Mouse (Mus musculus) olfactory bulb, adult 2 months (tissue): ENCODE measurements around the gene 4930535I16Rik. TPM values are rescaled to one million over a fixed set of nuclear protein-coding genes. Genes with fewer than 3 reads are reported as not detected.

Experiments used
- H3K27ac ChIP-seq: fragments of 200-500 bp; 2 replicates; pipeline ENCODE4 v1.5.1; 2012; ENCODE audit warnings: low read depth, low read length; ENCODE audit not compliant: insufficient read depth
- H3K4me1 ChIP-seq: fragments of 200-500 bp; 2 replicates; pipeline ENCODE4 v1.6.1; 2012; ENCODE audit warnings: low read length; ENCODE audit not compliant: control insufficient read depth, insufficient read depth
- H3K4me3 ChIP-seq: fragments of 200-500 bp; 2 replicates; pipeline ENCODE4 v1.5.1; 2012; ENCODE audit warnings: mild to moderate bottlenecking, low read depth, low read length, moderate library complexity; ENCODE audit not compliant: insufficient read depth
- CTCF ChIP-seq: fragments of 200-500 bp; IDR thresholded peaks from 2 replicates; pipeline ENCODE4 v1.5.1; 2012; ENCODE audit warnings: low read depth, mild to moderate bottlenecking, low read length, moderate library complexity; ENCODE audit not compliant: insufficient read depth
- POLR2A ChIP-seq: fragments of 200-500 bp; IDR thresholded peaks from 2 replicates; pipeline ENCODE4 v1.6.1; 2012; ENCODE audit warnings: mild to moderate bottlenecking, low read depth, low read length, moderate library complexity; ENCODE audit not compliant: insufficient read depth
- WGBS: fragments of 180-500 bp; shearing (Covaris S2); methylation state at CpG from one replicate; pipeline ENCODE4 v1.1.7; 2018; 5-methylcytosine and 5-hydroxymethylcytosine counted together
- polyA plus RNA-seq: library from polyadenylated mRNA; stranded (reverse); fragments of >200 nt; gene quantifications from 2 replicates; pipeline ENCODE4 v1.2.4, GENCODE M21; 2012; ENCODE audit warnings: low replicate concordance; ENCODE audit not compliant: missing spikeins, insufficient read depth, insufficient read length

4930535I16Rik gene
- polyA plus RNA-seq, 1 experiment: not detected

DNA sequence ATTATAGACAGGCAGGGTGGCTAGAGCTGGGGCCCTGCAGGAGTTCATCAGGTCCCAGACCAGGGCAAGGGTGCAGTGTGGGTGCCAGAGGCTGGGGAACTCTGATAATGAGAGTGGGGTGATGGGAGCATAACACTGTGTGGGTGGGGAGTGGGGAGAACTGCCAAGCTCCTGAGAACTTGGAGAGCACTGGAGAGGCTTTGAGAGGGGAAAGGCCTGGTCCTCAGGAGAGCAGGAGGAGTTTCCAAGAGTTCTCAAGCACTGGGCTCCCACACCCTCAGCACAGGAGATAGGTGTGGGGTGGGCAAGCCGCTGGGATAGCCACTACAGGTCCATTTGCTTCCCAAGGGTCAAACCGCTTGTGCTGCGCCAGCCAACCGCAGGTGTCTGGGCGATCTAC is 24.1 kb downstream of the 4930535I16Rik start:
- H3K4me3 ChIP-seq: no peak overlapping the region
- no peak overlapping the region for H3K27ac ChIP-seq
- 93% methylated on average over 5 of the region's 5 CpGs for WGBS
- H3K4me1 ChIP-seq: peaks cover 4% of the 10 kb centered on the region; the same call in 1 of the 2 replicates
- TF ChIP-seq POLR2A (no peak), CTCF (no peak)

Other genes with a start within 250 kb of the 4930535I16Rik start
- gene Macf1, start 233.7 kb downstream of the 4930535I16Rik start, polyA plus RNA-seq: 258 and 508 TPM in 2 replicates
- not detected in 2 replicates for gene Ndufs5, start 199.8 kb downstream of the 4930535I16Rik start, polyA plus RNA-seq
- not detected in 2 replicates for gene Akirin1, start 167.7 kb downstream of the 4930535I16Rik start, polyA plus RNA-seq
- gene Rhbdl2, start 130.1 kb downstream of the 4930535I16Rik start, polyA plus RNA-seq: not detected in 2 replicates
- gene 4933427I04Rik, start 58.3 kb downstream of the 4930535I16Rik start, polyA plus RNA-seq: not detected in 2 replicates
- not detected in 2 replicates for gene Mycbp, start 13.2 kb downstream of the 4930535I16Rik start, polyA plus RNA-seq
- 118 TPM in 1 of 2 replicates, not detected in the other for gene Rragc, start 576 bp downstream of the 4930535I16Rik start, polyA plus RNA-seq